Mouse (Mus musculus): Measurements from ENCODE around the gene Cxcl2.

GRCm38 (mm10) chr5:90866770-90867169 is 36.9 kb upstream of the Cxcl2 start:
- TF ChIP-seq EP300 (IDR thresholded peaks at IDR 0.05; ENCODE audit: insufficient read depth, low read depth, low read length) (no peak), CTCF (IDR thresholded peaks at IDR 0.05) (peak; percentile 62), POLR2A (IDR thresholded peaks at IDR 0.05; ENCODE audit: insufficient read depth, low read depth, low read length) (no peak)

Data from heart, adult 2 months (tissue).